In genomic region chr6:82773261-82774131, GRCm38 (mm10) we compare ENCODE assay signal across 8 mouse cellular contexts. TPM values are rescaled to one million over a fixed set of nuclear protein-coding genes. Genes with fewer than 3 reads are reported as not detected.
DNase-seq lines count a peak whose midpoint lies in the region; ATAC-seq and TF ChIP-seq lines count a peak whose summit lies in the region.

No protein-coding gene starts in this region.

- peak overlapping the region; percentile 55 for H3K4me3 ChIP-seq in cerebellum, adult 2 months (replicated peaks; ENCODE audit: insufficient read depth, low read depth, low read length)
- peak overlapping the region; percentile 52 for H3K4me3 ChIP-seq in forebrain, embryonic 13.5 days
- peak overlapping the region; percentile 65 for H3K4me3 ChIP-seq in lung, embryonic 14.5 days (ENCODE audit: low read depth, low read length)
- H3K4me3 ChIP-seq in neural tube, embryonic 14.5 days (ENCODE audit: low read depth, low read length): peak overlapping the region; percentile 44

- WGBS in cerebellum, adult 2 months: under 1% methylated on average over 68 of the region's 68 CpGs
- WGBS in forebrain, embryonic 13.5 days: under 1% methylated on average over 63 of the region's 68 CpGs
- under 1% methylated on average over 68 of the region's 68 CpGs for WGBS in lung, embryonic 14.5 days
- under 1% methylated on average over 68 of the region's 68 CpGs for WGBS in neural tube, embryonic 14.5 days

- no peak for TF ChIP-seq POLR2A in cerebellum, adult 2 months (IDR thresholded peaks at IDR 0.05; ENCODE audit: borderline replicate concordance, insufficient read depth, low read length)

- no peaks in the 10 kb centered on the region for H3K4me1 ChIP-seq in cerebellum, adult 2 months (ENCODE audit: control insufficient read depth, insufficient read depth, low read length)
- peaks cover 27% of the 10 kb centered on the region for H3K4me1 ChIP-seq in forebrain, embryonic 13.5 days
- H3K4me1 ChIP-seq in lung, embryonic 14.5 days (ENCODE audit: insufficient read depth): peaks cover 5% of the 10 kb centered on the region; the same call in 1 of the 2 replicates
- H3K4me1 ChIP-seq in neural tube, embryonic 14.5 days (ENCODE audit: control insufficient read depth, insufficient read depth, low read length): no peaks in the 10 kb centered on the region

- DNase-seq in cerebellum, adult 2 months: no peak
- DNase-seq in cerebellum, adult 18-20 months: no peak
- peak; percentile 93 for DNase-seq in R1 (ENCODE audit: low read depth, low spot score)
- peak; percentile 76 for DNase-seq in induced T-regulatory cell, adult 2 months (ENCODE audit: low read depth)
- DNase-seq in lung, embryonic 14.5 days: peak; percentile 84
- peak; percentile 48 for DNase-seq in urinary bladder, postnatal 14 days (ENCODE audit: low spot score)

- no peak overlapping the region for H3K27ac ChIP-seq in cerebellum, adult 2 months (ENCODE audit: insufficient read depth, low read length)
- H3K27ac ChIP-seq in forebrain, embryonic 13.5 days: peak overlapping the region; percentile 33
- H3K27ac ChIP-seq in lung, embryonic 14.5 days (ENCODE audit: low read depth): peak overlapping the region; percentile 92
- no peak overlapping the region for H3K27ac ChIP-seq in neural tube, embryonic 14.5 days (ENCODE audit: low read depth, low read length)

- peak overlapping the region; percentile 80 for H3K4me2 ChIP-seq in forebrain, embryonic 13.5 days
- H3K4me2 ChIP-seq in lung, embryonic 14.5 days: peak overlapping the region; percentile 88
- H3K4me2 ChIP-seq in neural tube, embryonic 14.5 days (ENCODE audit: low read depth, low read length): peak overlapping the region; percentile 100

- TF ChIP-seq CTCF in cerebellum, adult 2 months (IDR thresholded peaks at IDR 0.05; ENCODE audit: borderline replicate concordance, insufficient read depth, low read depth, low read length): no peak
- TF ChIP-seq CTCF in lung, embryonic 14.5 days (IDR thresholded peaks at IDR 0.05; ENCODE audit: low read depth): no peak

- H3K9me3 ChIP-seq in forebrain, embryonic 13.5 days (replicated peaks): no peaks in the 10 kb centered on the region
- no peaks in the 10 kb centered on the region for H3K9me3 ChIP-seq in lung, embryonic 14.5 days (ENCODE audit: low read depth, low read length)
- H3K9me3 ChIP-seq in neural tube, embryonic 14.5 days (ENCODE audit: control insufficient read depth, low read length): no peaks in the 10 kb centered on the region

- H3K9ac ChIP-seq in forebrain, embryonic 13.5 days: peak overlapping the region; percentile 65
- H3K9ac ChIP-seq in lung, embryonic 14.5 days: peak overlapping the region; percentile 75
- peak overlapping the region; percentile 41 for H3K9ac ChIP-seq in neural tube, embryonic 14.5 days (replicated peaks; ENCODE audit: low read depth, low read length)

- H3K36me3 ChIP-seq in forebrain, embryonic 13.5 days (ENCODE audit: poor library complexity, severe bottlenecking): no peaks in the 10 kb centered on the region
- H3K36me3 ChIP-seq in lung, embryonic 14.5 days (ENCODE audit: insufficient read depth): no peaks in the 10 kb centered on the region
- H3K36me3 ChIP-seq in neural tube, embryonic 14.5 days (ENCODE audit: control insufficient read depth, insufficient read depth, low read length): no peaks in the 10 kb centered on the region

- H3K27me3 ChIP-seq in cerebellum, adult 2 months (ENCODE audit: control insufficient read depth, insufficient read depth, low read length): no peaks in the 10 kb centered on the region; the same call in 1 of the 2 replicates
- peaks cover 11% of the 10 kb centered on the region for H3K27me3 ChIP-seq in forebrain, embryonic 13.5 days
- H3K27me3 ChIP-seq in lung, embryonic 14.5 days (ENCODE audit: insufficient read depth, low read length): no peaks in the 10 kb centered on the region
- peaks cover 6% of the 10 kb centered on the region; the same call in 1 of the 2 replicates for H3K27me3 ChIP-seq in neural tube, embryonic 14.5 days (ENCODE audit: control insufficient read depth, insufficient read depth, low read length)

- ATAC-seq in forebrain, embryonic 13.5 days: peak; percentile 59
- peak; percentile 63 for ATAC-seq in lung, embryonic 14.5 days (ENCODE audit: insufficient read depth)
- ATAC-seq in neural tube, embryonic 14.5 days (ENCODE audit: low read depth): peak; percentile 18; the same call in 1 of the 2 replicates

RNA-seq across cellular contexts. Expression of gene Hk2, which starts 0.8 kb away (rescaled TPM):
- polyA plus RNA-seq in cerebellum, adult 2 months (2012; rRNA removed): 6.3 and 6.4 TPM in 2 replicates
- polyA plus RNA-seq in forebrain, embryonic 13.5 days (2015; fragmentation: Nextera tagmentation; extraction: Ambion mirVana): 13.4 and 16.8 TPM in 2 replicates
- 22.4 and 23.5 TPM in 2 replicates for polyA plus RNA-seq in lung, embryonic 14.5 days (2014; fragmentation: Nextera tagmentation; extraction: Ambion mirVana)
- polyA plus RNA-seq in neural tube, embryonic 14.5 days (2014; fragmentation: Nextera tagmentation; extraction: Ambion mirVana): 1.3 and 2.2 TPM in 2 replicates

Comparison
In these comparisons a context has a peak if more than half of its experiments do, and no peak if none do; other contexts are left out.
1. DNase-seq: peak in R1 (single experiment), induced T-regulatory cell, adult 2 months (single experiment), lung, embryonic 14.5 days (single experiment) and urinary bladder, postnatal 14 days (single experiment); none in cerebellum, adult 2 months (0 of 2) and cerebellum, adult 18-20 months (0 of 2).
2. H3K27ac ChIP-seq: peak in forebrain, embryonic 13.5 days (single experiment) and lung, embryonic 14.5 days (single experiment); none in cerebellum, adult 2 months (single experiment) and neural tube, embryonic 14.5 days (single experiment).
3. Peak in every context shown above with its lines, with median percentiles within 50 percentile points of each other: H3K4me3 ChIP-seq, ATAC-seq, H3K4me2 ChIP-seq and H3K9ac ChIP-seq.